Mouse (Mus musculus): ENCODE measurements around the gene Acyp1.

The Acyp1 gene

DNA sequence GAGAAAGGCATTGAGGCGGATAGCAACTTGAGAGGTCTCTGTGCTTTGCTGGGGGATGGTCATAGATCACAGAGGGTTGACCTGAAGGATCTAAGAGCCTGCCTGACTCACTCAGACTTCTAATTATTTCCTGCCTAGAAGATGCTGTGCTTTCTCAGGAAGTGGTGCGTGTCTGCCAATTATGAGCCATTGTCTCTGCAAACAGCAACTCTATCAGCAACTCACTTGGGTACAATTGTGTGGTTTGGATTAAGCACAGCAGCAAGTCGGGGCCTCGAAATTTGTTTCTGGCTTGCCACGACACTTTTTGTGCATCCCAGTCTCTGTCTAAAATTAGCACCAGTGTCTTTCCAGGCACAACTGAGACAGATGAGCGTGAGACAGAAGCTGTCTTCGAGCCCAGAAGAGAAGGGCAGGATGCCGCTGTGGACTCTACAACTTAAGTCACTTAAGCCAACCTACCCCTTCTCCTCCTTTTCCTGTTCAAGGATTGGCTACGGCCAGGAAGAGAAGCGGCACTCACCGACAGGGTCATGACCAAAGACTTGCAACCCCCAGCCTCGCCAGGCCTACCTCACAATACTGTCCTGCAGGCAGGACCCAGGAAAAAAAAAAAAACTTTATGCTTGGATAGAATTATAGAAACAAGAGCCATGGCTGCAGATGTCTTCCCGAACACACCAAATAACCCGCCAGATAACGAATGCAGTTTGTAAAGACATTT lies 60.2 kb downstream of the Acyp1 start:
- no peak for DNase-seq

GRCm38 (mm10) chr12:85227227-85227626 lies 61.0 kb downstream of the Acyp1 start:
- DNase-seq = no peak

Measured in right cerebral cortex, postnatal 25 days (tissue).